Mouse (Mus musculus): Measurements from ENCODE around the gene Igsf23. TPM values are rescaled to one million over a fixed set of nuclear protein-coding genes. Genes with fewer than 3 reads are reported as not detected.
"Not testable (repeated sequence)": the region's sequence is repeated elsewhere in the genome, so short reads cannot be mapped to it uniquely, and the experiment has no call there.

Igsf23 gene
- total and polyA plus RNA-seq, 3 experiments = 0.11 TPM; not detected in 2

GRCm38 (mm10) chr7:19932133-19932876, 18.3 kb downstream of the Igsf23 start:
- no peak for DNase-seq (ENCODE audit: low spot score)
- Histone ChIP-seq H3K27me3 (ENCODE audit: insufficient read depth, low read length) (no peaks in the 10 kb centered on the region), H3K4me3 (ENCODE audit: low read depth, low read length) (no peak overlapping the region), H3K36me3 (replicated peaks) (no peaks in the 10 kb centered on the region), H3K9me3 (replicated peaks) (no peaks in the 10 kb centered on the region), H3K4me1 (ENCODE audit: insufficient read depth, low read depth, low read length) (no peaks in the 10 kb centered on the region)
- no peak for ATAC-seq (ENCODE audit: extremely low read depth, insufficient number of reproducible peaks, low FRiP score, poor library complexity, severe bottlenecking)
- TF ChIP-seq TAL1 (conservative IDR thresholded peaks at IDR 0.05; ENCODE audit: low read depth, low read length) (no peak), POLR2AphosphoS5 (IDR thresholded peaks at IDR 0.05; ENCODE audit: insufficient replicate concordance, low read depth, low read length) (no peak), GATA1 (IDR thresholded peaks at IDR 0.05; ENCODE audit: borderline replicate concordance, low read length) (no peak), GATA2 (IDR thresholded peaks at IDR 0.05; ENCODE audit: borderline replicate concordance, low read depth, low read length) (no peak), CTCF (IDR thresholded peaks at IDR 0.05; ENCODE audit: low read depth, low read length) (no peak)

- not testable (repeated sequence) for H3K27me3 ChIP-seq (ENCODE audit: insufficient read depth, low read length); H3K4me3 ChIP-seq (ENCODE audit: low read depth, low read length); H3K9me3 ChIP-seq (replicated peaks); H3K4me1 ChIP-seq (ENCODE audit: insufficient read depth, low read depth, low read length); H3K36me3 ChIP-seq (replicated peaks); DNase-seq (ENCODE audit: low spot score); ATAC-seq (ENCODE audit: extremely low read depth, insufficient number of reproducible peaks, low FRiP score, poor library complexity, severe bottlenecking)
Measured at GRCm38 (mm10) chr7:19930481-19930880, 20.1 kb downstream of the Igsf23 start.

- Histone ChIP-seq H3K9me3 (replicated peaks) (no peaks in the 10 kb centered on the region), H3K4me3 (ENCODE audit: low read depth, low read length) (no peak overlapping the region), H3K36me3 (replicated peaks) (no peaks in the 10 kb centered on the region), H3K27me3 (ENCODE audit: insufficient read depth, low read length) (no peaks in the 10 kb centered on the region), H3K4me1 (ENCODE audit: insufficient read depth, low read depth, low read length) (no peaks in the 10 kb centered on the region)
- ATAC-seq (ENCODE audit: extremely low read depth, insufficient number of reproducible peaks, low FRiP score, poor library complexity, severe bottlenecking) (no peak), DNase-seq (ENCODE audit: low spot score) (no peak)
- TF ChIP-seq POLR2AphosphoS5 (IDR thresholded peaks at IDR 0.05; ENCODE audit: insufficient replicate concordance, low read depth, low read length) = no peak
- TF ChIP-seq TAL1 (conservative IDR thresholded peaks at IDR 0.05; ENCODE audit: low read depth, low read length) = no peak
- TF ChIP-seq GATA2 (IDR thresholded peaks at IDR 0.05; ENCODE audit: borderline replicate concordance, low read depth, low read length) = no peak
- no peak for TF ChIP-seq GATA1 (IDR thresholded peaks at IDR 0.05; ENCODE audit: borderline replicate concordance, low read length)
Measured at GRCm38 (mm10) chr7:19928486-19928885, 22.1 kb downstream of the Igsf23 start.

GRCm38 (mm10) chr7:19926849-19927480, 23.6 kb downstream of the Igsf23 start:
- DNase-seq (ENCODE audit: low spot score) (no peak), ATAC-seq (ENCODE audit: extremely low read depth, insufficient number of reproducible peaks, low FRiP score, poor library complexity, severe bottlenecking) (no peak)
- Histone ChIP-seq H3K4me3 (ENCODE audit: low read depth, low read length) (no peak overlapping the region), H3K4me1 (ENCODE audit: insufficient read depth, low read depth, low read length) (no peaks in the 10 kb centered on the region), H3K27me3 (ENCODE audit: insufficient read depth, low read length) (no peaks in the 10 kb centered on the region), H3K36me3 (replicated peaks) (no peaks in the 10 kb centered on the region), H3K9me3 (replicated peaks) (no peaks in the 10 kb centered on the region)
- no peak for TF ChIP-seq GATA2 (IDR thresholded peaks at IDR 0.05; ENCODE audit: borderline replicate concordance, low read depth, low read length)
- TF ChIP-seq CTCF (IDR thresholded peaks at IDR 0.05; ENCODE audit: low read depth, low read length) = no peak
- no peak for TF ChIP-seq POLR2AphosphoS5 (IDR thresholded peaks at IDR 0.05; ENCODE audit: insufficient replicate concordance, low read depth, low read length)
- no peak for TF ChIP-seq TAL1 (conservative IDR thresholded peaks at IDR 0.05; ENCODE audit: low read depth, low read length)
- no peak for TF ChIP-seq GATA1 (IDR thresholded peaks at IDR 0.05; ENCODE audit: borderline replicate concordance, low read length)

GRCm38 (mm10) chr7:19925376-19925775, 25.2 kb downstream of the Igsf23 start:
- no peaks in the 10 kb centered on the region for H3K9me3 ChIP-seq (replicated peaks)
- TF ChIP-seq POLR2AphosphoS5 (IDR thresholded peaks at IDR 0.05; ENCODE audit: insufficient replicate concordance, low read depth, low read length) = no peak
- TF ChIP-seq GATA2 (IDR thresholded peaks at IDR 0.05; ENCODE audit: borderline replicate concordance, low read depth, low read length) = no peak
- no peak for TF ChIP-seq GATA1 (IDR thresholded peaks at IDR 0.05; ENCODE audit: borderline replicate concordance, low read length)
- TF ChIP-seq CTCF (IDR thresholded peaks at IDR 0.05; ENCODE audit: low read depth, low read length) = no peak
- TF ChIP-seq TAL1 (conservative IDR thresholded peaks at IDR 0.05; ENCODE audit: low read depth, low read length) = no peak
- H3K4me1 ChIP-seq (ENCODE audit: insufficient read depth, low read depth, low read length) = no peaks in the 10 kb centered on the region
- no peak for DNase-seq (ENCODE audit: low spot score)
- H3K27me3 ChIP-seq (ENCODE audit: insufficient read depth, low read length) = no peaks in the 10 kb centered on the region; the same call in 1 of the 2 replicates
- ATAC-seq (ENCODE audit: extremely low read depth, insufficient number of reproducible peaks, low FRiP score, poor library complexity, severe bottlenecking) = no peak
- H3K36me3 ChIP-seq (replicated peaks) = no peaks in the 10 kb centered on the region
- H3K4me3 ChIP-seq (ENCODE audit: low read depth, low read length) = no peak overlapping the region

- DNase-seq (ENCODE audit: low spot score) = no peak
- Histone ChIP-seq H3K4me3 (ENCODE audit: low read depth, low read length) (no peak overlapping the region), H3K36me3 (replicated peaks) (no peaks in the 10 kb centered on the region), H3K27me3 (ENCODE audit: insufficient read depth, low read length) (no peaks in the 10 kb centered on the region; the same call in 1 of the 2 replicates), H3K9me3 (replicated peaks) (no peaks in the 10 kb centered on the region), H3K4me1 (ENCODE audit: insufficient read depth, low read depth, low read length) (no peaks in the 10 kb centered on the region)
- TF ChIP-seq POLR2AphosphoS5 (IDR thresholded peaks at IDR 0.05; ENCODE audit: insufficient replicate concordance, low read depth, low read length) = no peak
- no peak for ATAC-seq (ENCODE audit: extremely low read depth, insufficient number of reproducible peaks, low FRiP score, poor library complexity, severe bottlenecking)
Measured at GRCm38 (mm10) chr7:19923797-19924196, 26.8 kb downstream of the Igsf23 start.

Data from G1E (cell line).